Mouse (Mus musculus) macrophage (primary cell): Measurements from ENCODE around the gene Gpc1. TPM values are rescaled to one million over a fixed set of nuclear protein-coding genes. Genes with fewer than 3 reads are reported as not detected.

ENCODE experiments used
- H3K27ac ChIP-seq: fragments of 350-480 bp; formaldehyde crosslinking; 2 replicates; pipeline ENCODE4 v1.9.0; 2021
- H3K36me3 ChIP-seq: fragments of 350-480 bp; formaldehyde crosslinking; 2 replicates; pipeline ENCODE4 v1.9.0; 2021; ENCODE audit errors: inconsistent target
- H3K4me3 ChIP-seq: fragments of 350-480 bp; formaldehyde crosslinking; 2 replicates; pipeline ENCODE4 v1.9.0; 2021; ENCODE audit errors: inconsistent target
- H3K79me2 ChIP-seq: fragments of 350-480 bp; formaldehyde crosslinking; 2 replicates; pipeline ENCODE4 v1.9.0; 2021; ENCODE audit errors: inconsistent target
- WGBS: methylation state at CpG from one replicate; pipeline ENCODE4 v1.1.7; 2026; ENCODE audit warnings: inconsistent platforms; ENCODE audit not compliant: missing documents; 5-methylcytosine and 5-hydroxymethylcytosine counted together
- polyA plus RNA-seq: library from polyadenylated mRNA; stranded (reverse); fragments of 250-400 nt; gene quantifications from 3 replicates; pipeline ENCODE4 v1.2.4, GENCODE M21; 2018; ENCODE audit warnings: inconsistent platforms

The Gpc1 gene
- polyA plus RNA-seq, 1 experiment from 2014 or later = 0.53 TPM

DNA sequence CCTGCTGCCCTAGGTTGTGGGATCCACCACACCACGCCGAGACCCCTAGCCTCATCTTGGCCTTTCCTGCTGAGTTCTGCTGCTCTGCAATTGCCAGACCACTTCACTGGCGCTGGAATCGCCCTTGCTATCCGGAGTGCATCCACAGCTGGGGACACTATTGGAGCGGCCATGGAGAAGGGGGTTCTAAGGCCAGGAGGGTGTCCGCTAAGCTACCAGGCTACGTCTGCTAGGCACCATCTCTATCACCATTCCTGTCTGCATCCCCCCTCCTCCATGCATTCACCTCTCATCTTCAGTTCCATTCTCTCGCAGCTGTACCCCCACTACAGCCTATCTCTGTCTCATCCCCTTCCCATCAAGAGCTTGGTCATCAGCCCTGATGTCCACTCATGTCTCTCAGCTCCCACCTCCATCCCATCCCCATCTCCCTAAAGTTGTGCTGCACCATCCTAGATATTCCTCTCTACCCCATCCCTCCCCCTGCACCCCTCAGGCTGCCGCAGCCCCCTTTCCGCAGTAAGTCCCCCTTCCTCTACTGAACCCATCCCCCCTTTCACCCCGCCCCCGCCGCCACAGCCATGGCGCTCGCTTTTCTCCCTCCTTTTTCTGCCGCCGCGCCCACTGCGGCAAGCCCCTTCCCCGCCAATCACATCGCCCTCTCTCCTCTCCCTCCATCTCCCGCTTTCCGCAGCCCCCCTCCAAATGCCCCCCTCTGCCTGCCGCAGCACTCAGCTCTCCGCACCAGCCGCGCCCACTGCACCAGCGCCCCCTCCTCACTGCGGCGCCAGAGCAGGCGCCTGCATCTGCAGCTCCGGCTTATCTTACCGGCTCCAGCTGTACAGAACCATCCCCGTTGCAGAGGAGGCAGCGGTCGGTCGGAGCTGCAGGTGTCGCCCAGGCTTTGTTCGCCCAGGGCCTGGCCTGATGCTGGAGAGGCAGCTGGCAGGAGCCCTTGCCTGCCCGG is 16.7 kb downstream of the Gpc1 start:
- Histone ChIP-seq H3K27ac (no peak overlapping the region), H3K36me3 (no peaks in the 10 kb centered on the region), H3K4me3 (no peak overlapping the region), H3K79me2 (no peaks in the 10 kb centered on the region)
- 37% methylated on average over 34 of the region's 41 CpGs for WGBS

DNA sequence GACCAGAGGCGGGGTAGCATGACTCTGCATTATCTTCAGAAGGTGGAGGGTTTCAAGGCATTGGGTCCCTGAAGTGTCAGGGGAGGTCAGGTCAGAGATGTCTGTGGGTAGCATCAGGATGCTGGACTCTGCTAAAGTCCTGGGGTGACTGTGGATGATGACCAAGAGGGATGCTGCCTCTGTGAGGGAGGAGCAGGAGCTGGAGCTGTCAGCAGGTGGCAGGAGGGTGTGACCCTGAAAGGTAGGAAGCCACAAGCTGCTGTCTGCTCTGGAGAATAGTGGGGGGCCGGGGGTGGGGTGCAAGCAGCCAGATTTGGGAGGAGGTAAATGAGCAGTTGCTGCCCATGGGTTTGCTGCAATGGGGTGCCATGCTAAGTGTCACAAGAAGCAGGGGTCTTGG is 18.0 kb downstream of the Gpc1 start:
- Histone ChIP-seq H3K79me2 (no peaks in the 10 kb centered on the region), H3K27ac (no peak overlapping the region), H3K4me3 (no peak overlapping the region), H3K36me3 (no peaks in the 10 kb centered on the region)
- WGBS = 49% methylated on average over 2 of the region's 2 CpGs

DNA sequence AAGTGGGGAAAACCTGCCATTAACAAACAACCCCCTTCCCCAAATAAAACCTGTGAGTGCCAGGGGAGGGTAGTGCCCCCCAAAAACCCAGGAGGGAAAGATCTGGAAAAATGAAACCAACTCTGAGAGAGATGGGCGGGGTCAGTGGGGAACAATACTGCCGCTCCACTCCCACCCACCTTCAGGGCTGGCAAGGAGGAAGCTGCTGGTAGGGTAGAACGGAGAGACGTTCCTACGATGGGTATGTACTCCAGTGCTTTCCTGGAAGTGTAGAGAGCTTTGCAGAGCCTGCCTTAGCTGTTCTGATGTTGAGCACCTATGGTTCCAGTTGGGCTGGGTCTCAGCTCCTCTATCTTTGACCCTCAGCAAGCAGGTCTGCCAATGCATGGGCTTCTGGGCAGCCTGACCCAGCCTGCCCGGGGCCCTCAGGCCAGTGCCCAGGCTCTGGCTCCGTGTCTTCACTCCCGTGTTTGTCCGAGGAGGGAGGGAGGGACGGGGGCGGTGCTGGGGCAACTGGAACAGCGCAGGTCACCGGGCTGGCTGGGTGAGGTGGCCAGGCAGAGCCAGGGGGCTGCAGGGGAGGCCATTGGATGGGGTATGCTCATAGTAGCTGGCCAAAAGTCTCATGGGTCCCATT is 18.6 kb downstream of the Gpc1 start:
- H3K27ac ChIP-seq = no peak overlapping the region
- WGBS = 20% methylated on average over 13 of the region's 13 CpGs
- H3K4me3 ChIP-seq = no peak overlapping the region

DNA sequence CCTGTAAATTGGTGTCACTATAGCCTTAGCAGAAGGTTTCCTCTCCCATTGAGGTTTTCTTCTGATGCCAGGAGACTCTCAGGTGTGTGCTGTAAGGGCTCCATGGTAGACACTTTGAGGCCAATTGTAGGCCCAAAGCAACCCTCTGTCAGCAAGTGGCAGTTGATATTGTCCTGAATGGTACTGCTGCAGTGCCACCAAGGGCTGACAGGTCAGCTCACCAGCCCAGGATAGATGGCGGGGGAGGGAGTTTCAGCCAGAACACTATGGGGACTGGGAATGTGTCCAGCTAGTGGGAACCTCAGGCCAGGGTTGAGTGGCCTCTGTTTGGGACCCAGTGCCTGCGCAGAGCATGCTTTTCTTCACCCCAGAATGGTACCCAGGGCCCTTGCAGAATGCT is 21.0 kb downstream of the Gpc1 start:
- Histone ChIP-seq H3K79me2 (no peaks in the 10 kb centered on the region), H3K4me3 (no peak overlapping the region), H3K36me3 (no peaks in the 10 kb centered on the region), H3K27ac (no peak overlapping the region)
- 90% methylated on average over 2 of the region's 2 CpGs for WGBS

More for the DNA sequence above, 18.6 kb downstream of the Gpc1 start:
- Histone ChIP-seq H3K79me2 (no peaks in the 10 kb centered on the region), H3K36me3 (no peaks in the 10 kb centered on the region)

DNA sequence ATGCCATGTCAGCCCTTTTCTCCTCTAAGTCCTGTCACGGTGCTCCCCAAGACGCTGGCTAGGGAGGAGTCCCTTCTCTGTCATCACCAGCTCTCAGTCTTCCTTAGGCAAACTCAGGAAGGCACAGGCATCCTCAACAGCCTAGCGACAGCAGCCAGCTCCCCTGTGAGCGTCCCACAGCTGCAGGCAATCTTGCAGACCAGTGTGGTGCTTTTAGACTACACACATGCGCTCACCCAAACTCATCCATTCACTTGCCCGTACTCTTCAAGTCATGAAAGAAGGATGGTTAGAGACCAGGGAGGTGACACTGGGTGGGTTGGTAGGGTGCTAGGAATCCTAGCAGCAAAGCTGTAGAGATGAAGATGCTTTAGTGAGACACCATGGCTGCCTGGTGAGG is 30.1 kb downstream of the Gpc1 start:
- no peak overlapping the region for H3K4me3 ChIP-seq
- H3K27ac ChIP-seq = no peak overlapping the region
- 78% methylated on average over 6 of the region's 6 CpGs for WGBS
- no peaks in the 10 kb centered on the region for H3K79me2 ChIP-seq
- H3K36me3 ChIP-seq = no peaks in the 10 kb centered on the region

DNA sequence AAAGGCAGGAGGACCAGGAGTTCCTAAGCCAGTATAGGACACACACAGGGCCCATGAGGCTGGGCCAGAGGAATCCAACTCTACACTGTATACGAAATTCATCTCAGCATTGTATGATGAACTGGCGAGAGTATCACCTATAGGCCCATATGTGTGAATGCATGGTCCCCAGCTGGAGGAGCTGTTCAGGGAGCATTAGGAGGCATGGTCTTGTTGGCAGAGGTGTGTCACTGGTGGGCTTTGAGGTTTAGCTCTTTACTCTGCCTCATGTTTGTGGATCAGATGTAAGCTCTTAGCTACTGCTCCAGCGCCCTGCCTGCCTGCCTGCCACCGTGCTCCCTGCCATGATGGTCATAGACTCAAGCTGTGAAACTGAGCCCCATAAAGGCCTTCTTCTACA is 31.8 kb downstream of the Gpc1 start:
- Histone ChIP-seq H3K79me2 (no peaks in the 10 kb centered on the region), H3K36me3 (no peaks in the 10 kb centered on the region), H3K4me3 (no peak overlapping the region), H3K27ac (no peak overlapping the region)
- WGBS = 90% methylated on average over 4 of the region's 4 CpGs

DNA sequence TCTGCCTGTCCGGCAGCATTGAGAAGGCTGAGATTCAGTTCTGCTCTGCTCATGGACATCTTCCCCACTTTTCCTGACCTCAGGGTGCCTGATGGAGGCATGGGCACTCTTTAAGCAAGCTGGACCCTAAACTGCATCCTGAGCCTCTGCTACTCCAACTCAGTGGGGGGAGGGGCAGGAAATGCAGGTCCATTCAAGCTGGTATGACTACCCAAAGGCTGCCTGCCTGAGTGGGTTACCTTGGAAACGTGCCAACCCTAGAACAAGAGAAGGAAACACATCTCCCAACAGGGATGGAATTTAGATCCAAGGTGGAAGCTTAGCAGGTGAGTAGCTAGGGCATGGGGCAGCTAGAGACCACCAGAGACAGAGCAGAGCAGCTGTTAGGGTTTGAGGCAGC is 34.7 kb downstream of the Gpc1 start:
- Histone ChIP-seq H3K4me3 (no peak overlapping the region), H3K79me2 (no peaks in the 10 kb centered on the region), H3K36me3 (no peaks in the 10 kb centered on the region), H3K27ac (no peak overlapping the region)
- WGBS = 54% methylated on average over 2 of the region's 2 CpGs

DNA sequence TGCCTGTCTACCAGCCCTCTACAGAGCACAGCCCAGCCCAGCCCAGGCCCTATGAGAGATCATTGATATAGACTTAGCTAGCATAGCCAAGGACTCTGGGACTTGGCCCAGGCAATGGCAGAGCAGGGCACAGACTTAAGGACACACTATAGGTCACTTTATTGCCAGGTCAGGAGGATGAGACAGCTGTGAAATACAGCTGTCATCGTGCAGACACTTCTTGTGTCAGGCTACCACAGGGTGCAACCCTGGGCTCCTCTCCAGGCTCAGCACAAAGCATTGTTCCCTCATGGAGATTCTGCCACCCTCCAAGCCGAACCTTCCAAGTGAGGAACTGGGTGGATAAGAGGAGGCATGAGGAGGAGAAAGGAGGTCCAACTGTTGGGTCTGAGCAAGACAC is 38.5 kb downstream of the Gpc1 start:
- Histone ChIP-seq H3K79me2 (no peaks in the 10 kb centered on the region), H3K4me3 (no peak overlapping the region), H3K27ac (no peak overlapping the region), H3K36me3 (no peaks in the 10 kb centered on the region)
- 89% methylated on average over 2 of the region's 2 CpGs for WGBS

DNA sequence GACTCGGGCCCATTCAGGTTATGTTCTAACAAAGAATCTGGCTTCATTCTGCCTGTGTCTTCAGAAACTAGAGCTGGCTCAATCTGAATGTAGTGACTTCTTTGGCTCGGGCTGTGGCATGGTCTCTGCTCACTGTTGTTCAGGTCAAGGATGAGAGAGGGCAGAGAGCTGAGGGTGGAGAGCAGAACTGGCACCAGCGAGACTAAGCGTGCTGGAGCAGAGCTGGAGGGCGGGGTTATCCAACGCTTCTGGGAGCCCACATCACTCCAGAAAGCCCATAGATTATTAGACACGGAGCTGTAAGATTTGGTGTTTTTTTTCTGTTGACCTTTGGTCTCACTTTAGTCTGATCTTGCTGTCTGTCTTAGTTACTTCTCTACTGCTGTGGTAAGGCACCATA is 41.2 kb downstream of the Gpc1 start:
- no peaks in the 10 kb centered on the region for H3K79me2 ChIP-seq
- H3K4me3 ChIP-seq = no peak overlapping the region
- H3K27ac ChIP-seq = no peak overlapping the region
- H3K36me3 ChIP-seq = no peaks in the 10 kb centered on the region
- WGBS = 88% methylated on average over 7 of the region's 7 CpGs

DNA sequence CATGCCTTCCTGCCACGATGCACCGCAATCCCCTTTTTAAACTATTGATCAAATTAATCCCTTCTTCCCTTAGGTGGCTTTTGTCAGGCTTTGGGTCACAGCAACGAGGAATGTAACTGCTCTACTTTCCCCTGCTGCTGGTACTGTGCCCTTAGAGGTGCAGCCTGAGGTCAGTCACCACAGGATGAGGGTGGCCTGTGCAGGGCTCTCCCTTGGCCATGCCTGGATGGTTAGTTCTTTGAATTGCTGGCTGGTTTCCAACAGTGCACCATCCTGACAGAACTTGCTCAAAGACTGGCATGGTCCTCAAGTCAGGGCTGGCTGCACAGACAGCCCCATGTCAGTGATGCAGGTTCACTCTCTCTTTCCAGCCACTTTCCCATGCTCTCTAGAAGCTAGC is 42.6 kb downstream of the Gpc1 start:
- H3K36me3 ChIP-seq = no peaks in the 10 kb centered on the region
- WGBS = 80% methylated on average over 3 of the region's 3 CpGs
- H3K4me3 ChIP-seq = no peak overlapping the region
- H3K79me2 ChIP-seq = no peaks in the 10 kb centered on the region
- no peak overlapping the region for H3K27ac ChIP-seq

DNA sequence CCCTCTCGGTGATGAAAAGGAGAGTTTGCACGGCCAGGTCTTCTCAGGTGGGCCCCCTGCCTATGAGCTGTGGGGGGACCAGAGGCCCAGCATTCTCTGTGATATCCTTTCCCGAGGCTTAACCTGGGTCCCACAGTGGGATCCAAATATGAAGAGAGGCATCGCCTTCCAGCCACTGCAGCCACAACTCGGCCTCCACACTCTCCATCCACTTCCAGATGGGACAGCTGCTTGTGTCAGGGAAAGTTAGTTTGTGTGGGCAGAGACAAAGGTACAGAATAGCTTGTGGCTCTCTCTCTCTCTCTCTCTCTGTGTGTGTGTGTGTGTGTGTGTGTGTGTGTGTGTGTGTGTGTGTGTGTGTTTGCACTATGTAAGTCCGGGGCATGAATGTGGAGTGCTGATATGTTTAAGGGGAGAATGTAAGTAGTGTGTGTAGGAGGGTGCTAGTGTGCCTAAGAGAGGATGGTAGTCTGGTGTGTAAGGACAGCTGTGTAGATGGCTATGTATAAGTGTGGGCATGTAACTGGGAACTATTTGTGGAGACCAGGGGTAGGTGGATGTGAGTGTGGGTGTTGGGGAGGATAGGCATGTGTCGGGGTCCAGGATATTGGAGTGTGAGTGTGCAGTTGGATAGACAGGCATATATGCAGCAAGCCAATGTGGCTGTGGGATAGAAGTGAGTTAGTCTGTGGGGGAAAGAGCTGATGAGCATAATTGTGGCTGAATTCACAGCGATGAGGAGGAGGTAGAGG is 44.1 kb downstream of the Gpc1 start:
- Histone ChIP-seq H3K36me3 (no peaks in the 10 kb centered on the region), H3K27ac (no peak overlapping the region), H3K4me3 (no peak overlapping the region), H3K79me2 (no peaks in the 10 kb centered on the region)
- WGBS = 86% methylated on average over 7 of the region's 8 CpGs

DNA sequence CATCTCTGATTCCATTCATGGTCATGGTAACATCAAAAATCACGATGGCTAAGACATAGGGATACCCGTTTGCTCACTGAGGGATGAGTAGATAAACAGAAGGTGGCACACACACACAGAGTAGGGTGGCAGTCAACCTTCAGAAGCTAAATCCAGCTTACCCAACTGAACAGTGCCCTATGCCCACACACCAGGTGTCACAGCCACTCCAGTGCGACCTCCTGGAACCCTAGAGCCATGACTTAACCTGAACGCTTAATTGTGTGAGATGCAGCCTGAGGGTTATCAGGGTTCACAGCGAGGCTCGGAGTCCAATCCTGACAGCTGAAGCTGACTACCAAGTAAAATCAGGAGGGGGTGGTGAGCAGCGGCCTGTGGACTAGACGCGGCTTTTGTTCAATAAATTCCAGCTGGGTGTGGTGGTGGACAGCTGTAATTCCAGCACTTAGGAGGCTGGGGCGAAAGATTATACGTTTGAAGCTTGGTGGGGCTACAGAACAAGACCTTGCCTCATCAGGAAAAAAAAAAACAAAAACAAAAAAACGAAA is 46.1 kb downstream of the Gpc1 start:
- H3K27ac ChIP-seq = no peak overlapping the region
- 86% methylated on average over 12 of the region's 12 CpGs for WGBS

DNA sequence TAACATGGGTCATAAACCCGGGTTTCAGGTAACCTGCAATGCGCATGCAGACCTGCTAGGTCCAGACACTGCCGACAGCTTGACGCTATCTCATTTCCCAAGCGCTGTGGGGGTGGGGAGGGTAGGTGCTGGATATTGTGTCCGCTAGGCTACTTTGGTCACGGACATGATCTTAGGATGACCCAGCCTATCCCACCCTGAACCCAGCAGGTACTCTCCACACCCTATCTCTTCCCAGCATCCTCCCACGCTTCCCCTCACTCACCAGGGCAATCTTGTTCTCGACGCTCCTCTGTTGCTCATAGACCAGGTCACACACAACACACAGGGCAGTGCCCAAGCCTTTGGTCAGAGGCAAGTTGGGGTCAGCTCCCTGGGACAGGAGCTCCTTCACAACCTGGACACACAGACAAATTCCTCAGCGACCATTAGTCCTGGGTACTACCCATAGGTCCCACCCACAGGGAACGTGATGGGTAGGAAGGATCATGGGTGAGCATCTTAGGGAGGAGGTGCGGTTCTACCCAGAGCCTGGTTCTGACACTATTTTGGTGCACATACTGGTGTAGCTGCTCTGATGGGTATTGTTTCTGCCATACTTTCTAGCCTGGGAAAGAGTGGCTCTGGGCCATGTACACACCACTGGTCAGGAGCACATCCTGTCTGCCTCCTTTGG is 46.8 kb downstream of the Gpc1 start:
- 90% methylated on average over 13 of the region's 13 CpGs for WGBS
- H3K27ac ChIP-seq = no peak overlapping the region

More for the DNA sequence above, 46.1 kb downstream of the Gpc1 start:
- Histone ChIP-seq H3K4me3 (no peak overlapping the region), H3K79me2 (no peaks in the 10 kb centered on the region), H3K36me3 (no peaks in the 10 kb centered on the region)

DNA sequence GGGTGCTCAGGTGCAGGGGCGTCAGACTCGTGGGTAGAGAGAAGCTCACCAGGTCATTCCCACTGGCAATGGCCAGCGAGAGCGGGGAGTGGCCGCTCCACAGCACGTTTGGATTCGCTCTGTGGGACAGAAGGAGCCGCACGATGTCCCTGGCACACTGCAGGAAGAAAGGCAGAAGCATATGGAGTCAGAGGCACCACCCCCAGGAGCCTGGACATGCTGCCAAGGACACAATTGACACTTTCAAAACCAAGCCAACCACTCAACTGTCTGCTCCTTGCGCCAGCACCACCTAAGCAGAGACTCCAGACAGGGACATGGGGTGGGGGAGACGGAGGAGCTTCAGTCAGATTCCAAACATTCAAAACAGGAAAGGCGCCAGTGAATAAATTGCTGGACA is 47.8 kb downstream of the Gpc1 start:
- Histone ChIP-seq H3K36me3 (no peaks in the 10 kb centered on the region), H3K27ac (no peak overlapping the region), H3K79me2 (no peaks in the 10 kb centered on the region), H3K4me3 (no peak overlapping the region)
- WGBS = 92% methylated on average over 12 of the region's 12 CpGs

More for the DNA sequence above, 46.8 kb downstream of the Gpc1 start:
- no peak overlapping the region for H3K4me3 ChIP-seq
- no peaks in the 10 kb centered on the region for H3K36me3 ChIP-seq
- H3K79me2 ChIP-seq = no peaks in the 10 kb centered on the region
